Mouse (Mus musculus) MEL-GATA-1-ER (cell line): ENCODE measurements around the gene Pitpnm2.

ENCODE experiments used
- DNase-seq: peaks from one replicate; pipeline ENCODE4 v3.0.0-alpha.2; 2012; ENCODE audit warnings: low read depth; ENCODE audit errors: extremely low read depth

The Pitpnm2 gene

GRCm38 (mm10) chr5:124182642-124183041, 66.9 kb downstream of the Pitpnm2 start:
- DNase-seq = no peak

DNA sequence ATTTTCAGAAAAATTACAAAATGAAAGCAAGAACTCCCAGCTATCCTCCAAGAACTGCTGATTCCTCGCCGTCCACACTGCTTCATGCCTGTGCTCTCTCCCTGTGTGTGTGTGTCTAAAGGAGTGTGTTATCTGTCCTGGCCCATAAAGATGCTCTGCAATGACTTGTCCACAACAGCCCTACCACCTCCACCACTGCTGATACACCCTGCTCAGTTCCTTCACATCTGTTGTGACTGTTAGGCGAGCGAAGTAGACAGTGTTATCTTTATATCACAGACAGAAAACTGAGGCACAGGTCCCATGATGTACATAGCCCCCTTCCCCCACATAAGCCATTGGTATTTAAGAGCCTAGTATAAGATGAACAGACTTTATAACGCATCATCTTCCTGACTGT, 67.5 kb downstream of the Pitpnm2 start:
- peak; percentile 18 for DNase-seq

- DNase-seq = no peak
Observed at GRCm38 (mm10) chr5:124180500-124181167, 68.9 kb downstream of the Pitpnm2 start.

- no peak for DNase-seq
Observed at GRCm38 (mm10) chr5:124179411-124179810, 70.1 kb downstream of the Pitpnm2 start.

GRCm38 (mm10) chr5:124176726-124177132, 72.8 kb downstream of the Pitpnm2 start:
- DNase-seq = no peak

DNA sequence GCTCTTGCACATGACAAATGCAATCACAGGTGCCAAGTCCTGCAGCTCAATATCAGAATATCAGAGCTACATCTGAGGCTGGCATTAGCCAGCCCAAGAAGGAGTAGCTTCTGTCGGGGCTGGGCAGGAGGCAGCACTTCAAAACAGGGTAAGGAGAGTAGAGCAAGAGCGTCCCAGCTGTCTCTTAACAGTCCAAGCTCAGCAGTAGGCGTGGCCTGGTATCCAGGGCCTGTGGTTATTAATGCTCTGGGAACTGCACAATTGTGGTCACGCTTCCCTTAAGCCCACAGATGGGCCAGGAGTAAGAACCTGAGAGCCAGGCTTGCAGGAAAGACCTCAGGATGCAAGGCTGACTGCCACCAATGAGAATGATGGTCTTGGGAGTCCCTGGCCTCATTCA, 74.4 kb downstream of the Pitpnm2 start:
- DNase-seq = no peak

DNA sequence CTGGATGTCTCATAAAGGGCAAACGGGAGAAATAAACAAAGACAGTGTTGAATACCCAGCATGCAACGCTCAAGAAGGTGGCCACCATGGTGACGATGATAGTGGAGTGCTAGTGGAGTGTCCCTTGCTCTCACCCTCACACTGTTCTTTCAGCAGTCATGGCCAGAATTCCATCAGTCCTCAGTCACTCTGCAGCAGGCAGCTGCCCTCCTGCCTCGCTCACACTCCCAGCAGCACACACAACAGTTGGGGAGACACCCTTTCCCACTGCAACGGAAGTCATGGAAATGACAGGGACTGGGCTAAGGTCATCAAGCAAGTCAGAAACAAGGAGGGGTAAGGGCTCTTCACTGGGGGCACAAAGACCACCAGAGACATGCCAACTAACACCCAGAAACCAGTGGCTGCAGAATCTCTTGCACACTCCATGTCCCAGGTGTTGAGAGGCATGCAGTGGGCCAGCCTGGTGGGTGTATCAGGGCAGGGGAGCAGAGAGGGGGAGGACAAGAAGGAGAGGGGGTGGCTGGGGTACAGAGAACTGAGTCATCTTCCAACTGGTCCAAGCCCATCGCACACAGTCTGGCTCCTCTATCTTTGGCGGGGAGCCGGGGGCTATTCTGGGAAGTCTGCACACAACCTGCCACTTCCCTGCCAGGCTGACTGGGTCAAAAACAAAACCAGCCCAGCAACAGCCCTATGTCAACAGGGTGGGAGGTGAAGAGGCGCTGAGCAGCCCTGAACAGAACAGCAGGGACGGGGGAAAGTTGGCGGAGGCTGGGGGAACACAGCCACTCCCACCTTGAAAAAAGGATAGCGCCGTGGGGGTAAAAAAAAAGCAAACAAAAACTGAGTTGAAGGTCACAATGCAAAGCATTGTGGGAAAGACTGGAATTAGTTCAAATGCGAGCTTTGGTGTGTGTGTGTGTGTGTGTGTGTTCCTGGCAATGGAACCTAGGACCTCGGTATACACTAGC, 76.3 kb downstream of the Pitpnm2 start:
- DNase-seq = no peak

DNA sequence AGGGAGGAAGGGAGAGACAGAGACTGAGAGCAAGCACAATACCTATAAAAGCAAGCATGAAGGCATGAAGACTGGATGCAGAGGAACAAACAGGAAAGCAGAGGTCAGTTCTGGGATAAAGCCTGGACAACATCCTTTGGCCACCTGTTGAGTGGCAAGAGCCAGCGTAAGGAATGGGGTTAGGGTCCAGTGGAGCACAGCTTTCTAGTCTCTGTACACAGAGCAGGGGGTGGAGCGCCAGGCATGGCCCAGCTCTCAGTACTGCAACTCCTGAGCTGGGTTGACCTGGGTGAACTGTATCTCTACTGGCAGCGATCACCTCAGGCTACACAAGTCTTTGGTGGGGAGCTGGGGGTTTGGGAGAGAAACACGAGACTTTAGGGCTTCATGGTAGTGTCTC, 77.3 kb downstream of the Pitpnm2 start:
- no peak for DNase-seq

DNA sequence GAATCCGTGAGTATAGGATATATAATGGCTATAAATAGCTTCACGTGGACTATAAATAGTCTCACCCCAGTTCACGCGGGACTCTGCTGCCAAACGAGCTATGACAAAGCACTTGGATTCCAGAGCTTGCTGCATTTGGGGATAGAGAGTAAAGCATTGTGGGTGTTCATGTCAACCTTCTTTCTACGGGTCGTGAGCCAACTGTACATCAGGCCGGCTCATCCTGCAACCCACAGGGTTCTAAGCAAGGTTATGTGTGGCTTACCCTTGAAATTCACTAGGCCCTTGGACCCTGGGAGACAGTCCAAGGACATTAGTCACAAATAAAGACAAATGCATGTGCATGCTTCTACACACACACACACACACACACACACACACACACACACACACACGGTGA, 77.8 kb downstream of the Pitpnm2 start:
- DNase-seq = no peak

- DNase-seq = no peak
Observed at GRCm38 (mm10) chr5:124169224-124169621, 80.3 kb downstream of the Pitpnm2 start.

GRCm38 (mm10) chr5:124168428-124169223, 80.9 kb downstream of the Pitpnm2 start:
- DNase-seq = no peak

- no peak for DNase-seq
Observed at GRCm38 (mm10) chr5:124167621-124168020, 81.9 kb downstream of the Pitpnm2 start.

- DNase-seq = no peak
Observed at GRCm38 (mm10) chr5:124166741-124167140, 82.8 kb downstream of the Pitpnm2 start.

DNA sequence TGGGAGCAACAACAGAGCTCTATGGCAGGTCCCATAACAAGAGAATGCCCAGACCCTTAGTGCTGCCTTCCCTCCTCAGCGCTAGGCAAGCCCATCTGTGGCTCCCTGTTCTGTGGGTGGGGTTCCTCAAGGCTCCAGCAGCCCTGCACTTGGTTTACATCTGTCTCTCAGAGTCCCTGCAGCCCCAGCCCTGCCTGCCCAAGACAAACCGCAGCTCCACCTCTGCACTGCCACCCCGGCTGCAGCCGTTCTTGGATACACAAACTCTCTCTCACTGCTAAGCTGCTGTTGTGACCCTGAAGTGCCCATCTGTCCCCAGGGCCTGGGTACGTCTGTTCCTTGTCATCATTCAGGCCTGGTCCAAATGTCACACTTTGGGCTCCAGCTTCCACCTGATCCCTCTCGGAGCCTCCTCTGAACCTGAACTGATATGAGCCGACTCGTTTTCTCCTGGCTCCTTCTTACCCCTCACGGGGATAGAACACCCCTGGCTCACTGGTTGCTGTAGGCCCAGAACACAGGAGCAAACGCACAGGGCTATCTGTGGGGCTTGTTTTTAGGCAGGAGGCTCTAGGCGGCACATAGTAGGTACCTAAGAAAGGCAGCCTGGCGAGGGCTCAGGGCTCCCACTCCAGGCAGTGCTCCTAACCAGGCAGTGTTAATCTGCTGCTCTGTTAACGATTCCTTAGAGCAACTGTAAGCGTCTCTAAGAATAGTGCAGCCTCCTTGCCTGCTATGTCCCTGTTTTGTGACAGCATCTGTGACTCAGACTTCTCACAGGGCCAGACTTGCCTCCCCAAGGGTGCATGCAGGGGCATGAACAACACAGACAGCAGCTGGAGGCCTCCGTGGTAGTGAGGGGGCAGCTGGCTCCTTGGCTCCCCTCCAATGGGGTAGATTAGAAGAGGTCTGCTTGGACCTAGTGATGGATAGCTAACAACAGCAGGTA, 83.7 kb downstream of the Pitpnm2 start:
- no peak for DNase-seq

GRCm38 (mm10) chr5:124163445-124163844, 86.1 kb downstream of the Pitpnm2 start:
- no peak for DNase-seq

- DNase-seq = no peak
Observed at GRCm38 (mm10) chr5:124162577-124162976, 87.0 kb downstream of the Pitpnm2 start.

DNA sequence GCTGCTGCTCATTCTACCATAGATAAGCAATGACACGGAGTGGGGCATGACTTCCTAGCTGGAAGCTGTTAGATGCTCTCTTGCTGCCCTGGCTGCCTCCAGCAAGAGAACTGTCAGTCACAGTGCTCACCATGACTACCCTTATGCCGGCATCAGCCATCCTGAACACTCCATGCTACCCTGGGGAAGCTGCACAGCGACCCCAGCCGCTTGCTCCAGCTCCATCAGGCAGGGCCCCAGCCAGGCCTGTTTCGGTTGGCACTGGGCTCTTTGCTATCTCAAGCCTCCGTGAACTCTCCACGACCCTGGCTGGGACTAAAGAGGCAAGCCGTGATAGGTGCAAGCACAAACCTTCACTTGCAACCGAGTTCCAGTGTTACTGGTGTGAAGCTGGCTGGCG, 87.7 kb downstream of the Pitpnm2 start:
- no peak for DNase-seq

DNA sequence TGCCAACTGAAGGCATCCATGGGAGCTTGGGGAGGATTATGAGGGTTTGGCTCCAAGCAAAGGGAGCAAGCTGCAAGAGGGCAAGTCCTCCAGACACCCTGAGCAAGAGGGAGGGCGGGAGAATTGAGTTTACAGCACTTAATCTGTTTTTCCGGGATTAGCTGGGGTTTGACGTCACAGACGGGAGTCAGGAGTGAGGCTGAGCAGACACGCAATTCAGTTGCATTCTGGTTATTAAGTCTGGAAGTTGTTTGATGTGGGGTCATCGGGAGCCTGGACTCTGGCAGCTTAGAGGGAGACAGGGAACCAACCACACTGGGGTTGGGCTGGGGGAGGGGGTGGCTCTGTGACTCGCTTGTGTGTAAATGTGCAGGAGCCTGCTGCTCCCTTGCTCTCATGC, 90.1 kb downstream of the Pitpnm2 start:
- no peak for DNase-seq

- DNase-seq = no peak
Observed at GRCm38 (mm10) chr5:124158305-124158704, 91.3 kb downstream of the Pitpnm2 start.

- no peak for DNase-seq
Observed at GRCm38 (mm10) chr5:124155943-124156342, 93.6 kb downstream of the Pitpnm2 start.

DNA sequence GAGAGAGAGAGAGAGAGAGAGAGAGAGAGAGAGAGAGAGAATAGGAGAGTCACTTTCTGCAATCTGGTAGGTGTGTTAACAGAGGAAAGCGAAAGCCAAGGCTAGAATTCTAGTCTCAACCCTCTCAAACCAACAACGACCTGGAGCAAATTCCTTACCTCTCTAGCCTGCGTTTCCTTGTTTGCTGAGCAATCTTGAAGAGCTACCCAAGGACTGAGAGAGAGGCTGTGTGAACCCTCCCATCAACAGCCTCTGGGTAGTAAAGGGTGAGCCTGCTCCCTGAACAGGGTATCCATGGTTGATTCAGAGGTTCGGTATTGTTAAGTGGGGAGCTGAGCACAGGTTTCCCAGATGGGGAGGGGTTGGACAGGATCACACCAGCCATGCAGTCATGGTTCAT, 96.8 kb downstream of the Pitpnm2 start:
- no peak for DNase-seq
